Mouse (Mus musculus) limb, embryonic 13.5 days (tissue): ENCODE measurements around the gene Ppm1h. TPM values are rescaled to one million over a fixed set of nuclear protein-coding genes. Genes with fewer than 3 reads are reported as not detected.

Experiments
- ATAC-seq: fragments of 200-750 bp; cut with Nextera tagmentation; 2 replicates; pipeline ENCODE4 v1.8.0; 2017; ENCODE audit warnings: low read depth, moderate number of reproducible peaks, moderate TSS enrichment; ENCODE audit not compliant: low FRiP score
- H3K27ac ChIP-seq: fragments of 300-500 bp; sonication (generic); 2 replicates; pipeline ENCODE4 v1.5.1; 2015; ENCODE audit warnings: inconsistent platforms, mild to moderate bottlenecking, moderate library complexity
- H3K27me3 ChIP-seq: fragments of 300-500 bp; sonication (generic); 2 replicates; pipeline ENCODE4 v1.6.1; 2015; ENCODE audit warnings: mild to moderate bottlenecking, inconsistent platforms
- H3K36me3 ChIP-seq: fragments of 300-500 bp; sonication (generic); 2 replicates; pipeline ENCODE4 v1.6.1; 2015; ENCODE audit warnings: inconsistent platforms, mild to moderate bottlenecking, moderate library complexity
- H3K4me1 ChIP-seq: fragments of 300-500 bp; sonication (generic); 2 replicates; pipeline ENCODE4 v1.6.1; 2015; ENCODE audit warnings: inconsistent platforms
- H3K4me2 ChIP-seq: fragments of 300-500 bp; sonication (generic); replicated peaks from 2 replicates; pipeline ENCODE4 v1.6.1; 2015; ENCODE audit warnings: inconsistent platforms, mild to moderate bottlenecking, moderate library complexity
- H3K4me3 ChIP-seq: fragments of 300-500 bp; sonication (generic); 2 replicates; pipeline ENCODE4 v1.5.1; 2015; ENCODE audit warnings: moderate library complexity, mild to moderate bottlenecking, inconsistent platforms
- H3K9ac ChIP-seq: fragments of 300-500 bp; sonication (generic); 2 replicates; pipeline ENCODE4 v1.6.1; 2015; ENCODE audit warnings: mild to moderate bottlenecking, inconsistent platforms
- H3K9me3 ChIP-seq: fragments of 300-500 bp; sonication (generic); 2 replicates; pipeline ENCODE4 v1.6.1; 2016; ENCODE audit warnings: inconsistent platforms
- WGBS: fragments of 180-500 bp; shearing (Covaris S2); methylation state at CpG from one replicate; pipeline ENCODE4 v1.1.7; 2015; 5-methylcytosine and 5-hydroxymethylcytosine counted together
- polyA plus RNA-seq: library from polyadenylated mRNA; unstranded; fragments of >200 nt; fragmentation: Nextera tagmentation; extraction: Ambion mirVana; gene quantifications from 2 replicates; pipeline ENCODE4 v1.2.1, GENCODE M21; 2015

Gene Ppm1h
- polyA plus RNA-seq, 1 experiment from 2014 or later, result 4.1 TPM

- no peaks in the 10 kb centered on the region for H3K36me3 ChIP-seq
- no peak overlapping the region for H3K4me3 ChIP-seq
- H3K4me1 ChIP-seq, result peaks cover 29% of the 10 kb centered on the region
- 87% methylated on average over 8 of the region's 8 CpGs for whole genome bisulfite sequencing
- no peaks in the 10 kb centered on the region for H3K9me3 ChIP-seq
- H3K4me2 ChIP-seq, result no peak overlapping the region
- H3K9ac ChIP-seq, result no peak overlapping the region
- H3K27me3 ChIP-seq, result no peaks in the 10 kb centered on the region
- no peak overlapping the region for H3K27ac ChIP-seq
- ATAC-seq, result no peak
These were observed 180.5 kb downstream of the Ppm1h start for GRCm38 (mm10) chr10:122858904-122859641.

GRCm38 (mm10) chr10:122859642-122859997, 181.1 kb downstream of the Ppm1h start:
- Histone ChIP-seq H3K9ac (no peak overlapping the region), H3K4me2 (no peak overlapping the region), H3K36me3 (no peaks in the 10 kb centered on the region), H3K9me3 (no peaks in the 10 kb centered on the region), H3K27ac (no peak overlapping the region), H3K27me3 (no peaks in the 10 kb centered on the region), H3K4me1 (peaks cover 29% of the 10 kb centered on the region), H3K4me3 (no peak overlapping the region)
- WGBS, result 82% methylated on average over 8 of the region's 8 CpGs
- no peak for ATAC-seq

- WGBS, result 64% methylated on average over 7 of the region's 7 CpGs
- Histone ChIP-seq H3K4me3 (no peak overlapping the region), H3K4me2 (no peak overlapping the region), H3K27me3 (no peaks in the 10 kb centered on the region), H3K9me3 (no peaks in the 10 kb centered on the region), H3K27ac (no peak overlapping the region), H3K4me1 (peaks cover 27% of the 10 kb centered on the region), H3K36me3 (no peaks in the 10 kb centered on the region), H3K9ac (no peak overlapping the region)
- no peak for ATAC-seq
These were observed 181.5 kb downstream of the Ppm1h start for GRCm38 (mm10) chr10:122860076-122860475.

GRCm38 (mm10) chr10:122861696-122862385, 183.3 kb downstream of the Ppm1h start:
- no peak overlapping the region for H3K9ac ChIP-seq
- no peaks in the 10 kb centered on the region for H3K27me3 ChIP-seq
- no peak overlapping the region for H3K4me2 ChIP-seq
- no peaks in the 10 kb centered on the region for H3K9me3 ChIP-seq
- WGBS, result 63% methylated on average over 18 of the region's 18 CpGs
- H3K27ac ChIP-seq, result no peak overlapping the region
- H3K36me3 ChIP-seq, result no peaks in the 10 kb centered on the region
- H3K4me3 ChIP-seq, result no peak overlapping the region
- peaks cover 14% of the 10 kb centered on the region for H3K4me1 ChIP-seq
- ATAC-seq, result no peak

- Histone ChIP-seq H3K4me1 (peaks cover 21% of the 10 kb centered on the region), H3K9me3 (no peaks in the 10 kb centered on the region), H3K27ac (no peak overlapping the region), H3K36me3 (no peaks in the 10 kb centered on the region), H3K4me2 (no peak overlapping the region), H3K9ac (no peak overlapping the region), H3K4me3 (no peak overlapping the region), H3K27me3 (no peaks in the 10 kb centered on the region)
- no peak for ATAC-seq
- 79% methylated on average over 17 of the region's 17 CpGs for WGBS
These were observed 183.9 kb downstream of the Ppm1h start for GRCm38 (mm10) chr10:122862386-122863023.

- Histone ChIP-seq H3K4me2 (no peak overlapping the region), H3K9ac (no peak overlapping the region), H3K27ac (no peak overlapping the region; the same call in 1 of the 2 replicates), H3K27me3 (no peaks in the 10 kb centered on the region), H3K9me3 (no peaks in the 10 kb centered on the region), H3K4me1 (peaks cover 30% of the 10 kb centered on the region), H3K36me3 (no peaks in the 10 kb centered on the region), H3K4me3 (no peak overlapping the region)
- ATAC-seq, result peak; percentile 38; the same call in 1 of the 2 replicates
- WGBS, result 39% methylated on average over 8 of the region's 8 CpGs
These were observed 191.4 kb downstream of the Ppm1h start for GRCm38 (mm10) chr10:122869865-122870503.

- no peak for ATAC-seq
- H3K9ac ChIP-seq, result no peak overlapping the region
- H3K4me3 ChIP-seq, result no peak overlapping the region
- H3K9me3 ChIP-seq, result no peaks in the 10 kb centered on the region
- no peaks in the 10 kb centered on the region for H3K36me3 ChIP-seq
- 84% methylated on average over 3 of the region's 3 CpGs for WGBS
- no peak overlapping the region for H3K4me2 ChIP-seq
- peak overlapping the region; percentile 28; the same call in 1 of the 2 replicates for H3K27ac ChIP-seq
- H3K4me1 ChIP-seq, result peaks cover 30% of the 10 kb centered on the region
- no peaks in the 10 kb centered on the region for H3K27me3 ChIP-seq
These were observed 192.4 kb downstream of the Ppm1h start for GRCm38 (mm10) chr10:122870848-122871494.

GRCm38 (mm10) chr10:122872720-122873119, 194.2 kb downstream of the Ppm1h start:
- H3K27ac ChIP-seq, result no peak overlapping the region
- no peaks in the 10 kb centered on the region for H3K9me3 ChIP-seq
- no peaks in the 10 kb centered on the region for H3K27me3 ChIP-seq
- H3K4me1 ChIP-seq, result peaks cover 28% of the 10 kb centered on the region
- no peak for ATAC-seq
- H3K36me3 ChIP-seq, result no peaks in the 10 kb centered on the region
- H3K4me3 ChIP-seq, result no peak overlapping the region
- H3K9ac ChIP-seq, result no peak overlapping the region
- no peak overlapping the region for H3K4me2 ChIP-seq
- 81% methylated on average over 8 of the region's 8 CpGs for WGBS

- Histone ChIP-seq H3K4me2 (no peak overlapping the region), H3K9me3 (no peaks in the 10 kb centered on the region), H3K27ac (no peak overlapping the region), H3K4me1 (peaks cover 25% of the 10 kb centered on the region), H3K4me3 (no peak overlapping the region), H3K9ac (no peak overlapping the region), H3K27me3 (no peaks in the 10 kb centered on the region), H3K36me3 (no peaks in the 10 kb centered on the region)
- no peak for ATAC-seq
- 86% methylated on average over 4 of the region's 4 CpGs for WGBS
These were observed 198.4 kb downstream of the Ppm1h start for GRCm38 (mm10) chr10:122876964-122877363.

- H3K9me3 ChIP-seq, result no peaks in the 10 kb centered on the region
- no peak overlapping the region for H3K27ac ChIP-seq
- H3K4me2 ChIP-seq, result no peak overlapping the region
- no peaks in the 10 kb centered on the region for H3K27me3 ChIP-seq
- H3K36me3 ChIP-seq, result no peaks in the 10 kb centered on the region
- peaks cover 27% of the 10 kb centered on the region for H3K4me1 ChIP-seq
- 61% methylated on average over 2 of the region's 2 CpGs for WGBS
- H3K4me3 ChIP-seq, result no peak overlapping the region
- no peak for ATAC-seq
- no peak overlapping the region for H3K9ac ChIP-seq
These were observed 198.9 kb downstream of the Ppm1h start for GRCm38 (mm10) chr10:122877436-122877835.

- no peaks in the 10 kb centered on the region for H3K9me3 ChIP-seq
- no peaks in the 10 kb centered on the region for H3K36me3 ChIP-seq
- no peak overlapping the region for H3K27ac ChIP-seq
- no peak overlapping the region for H3K9ac ChIP-seq
- ATAC-seq, result no peak
- whole genome bisulfite sequencing, result 50% methylated on average over 10 of the region's 10 CpGs
- H3K4me1 ChIP-seq, result peaks cover 62% of the 10 kb centered on the region
- no peak overlapping the region for H3K4me2 ChIP-seq
- no peak overlapping the region for H3K4me3 ChIP-seq
- no peaks in the 10 kb centered on the region for H3K27me3 ChIP-seq
These were observed 202.9 kb downstream of the Ppm1h start for GRCm38 (mm10) chr10:122881456-122881855.
